Mouse (Mus musculus): ENCODE results near the gene Tecpr1.

Tecpr1 gene

GRCm38 (mm10) chr5:144251876-144252577, 28.6 kb upstream of the Tecpr1 start:
- DNase-seq (ENCODE audit: extremely low spot score): no peak

DNA sequence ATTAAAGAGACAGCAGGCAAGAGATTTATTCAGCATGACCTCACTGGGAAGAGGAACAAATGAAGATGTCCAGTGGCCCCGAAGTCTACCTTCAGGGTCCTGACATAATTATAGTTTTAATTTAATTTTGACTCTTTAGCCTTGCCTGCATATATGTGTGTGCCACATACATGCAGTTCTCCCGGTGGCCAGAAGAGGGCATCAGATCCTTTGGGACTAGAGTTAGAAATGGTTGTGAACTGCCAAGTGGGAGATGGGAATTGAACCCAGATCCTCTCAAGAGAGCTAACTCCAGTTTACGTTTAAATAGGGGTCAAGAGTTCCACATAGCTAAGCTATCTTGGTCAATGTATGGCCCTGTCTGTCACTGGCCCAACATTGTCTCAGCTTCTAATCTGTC, 26.5 kb upstream of the Tecpr1 start:
- DNase-seq (ENCODE audit: extremely low spot score): no peak

DNA sequence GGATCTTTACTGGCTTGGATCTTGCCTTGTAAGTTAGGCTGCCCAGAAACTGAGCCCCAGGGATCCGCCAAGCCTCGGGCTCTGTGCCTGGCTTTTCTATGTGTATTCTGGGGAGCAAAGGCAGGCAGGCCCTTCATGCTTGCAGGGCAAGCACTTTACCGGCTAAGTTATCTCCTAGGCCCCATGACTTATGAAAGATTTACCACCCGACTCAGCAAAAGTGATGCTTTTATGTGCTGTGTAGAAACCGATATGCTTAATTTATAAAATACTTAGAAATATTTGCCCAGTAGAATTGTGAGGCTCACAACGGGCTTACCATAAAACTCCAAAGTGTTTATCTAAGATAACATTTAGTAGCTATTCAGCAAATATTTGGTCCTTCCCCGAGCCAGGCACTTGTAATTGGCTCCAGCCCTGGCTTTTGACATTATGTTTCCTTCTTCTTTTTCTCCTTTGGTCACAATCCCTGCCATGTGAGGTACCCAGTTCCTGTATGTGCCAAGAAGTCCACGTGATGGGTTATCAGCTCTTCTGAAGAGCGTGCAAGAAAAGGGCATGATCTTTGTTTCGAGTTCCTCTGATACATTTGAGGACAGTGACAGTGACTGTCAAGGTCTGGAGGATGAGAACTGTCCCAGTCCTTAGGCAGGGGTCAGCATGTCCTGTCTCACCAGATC, 24.6 kb upstream of the Tecpr1 start:
- no peak for DNase-seq (ENCODE audit: extremely low spot score)

DNA sequence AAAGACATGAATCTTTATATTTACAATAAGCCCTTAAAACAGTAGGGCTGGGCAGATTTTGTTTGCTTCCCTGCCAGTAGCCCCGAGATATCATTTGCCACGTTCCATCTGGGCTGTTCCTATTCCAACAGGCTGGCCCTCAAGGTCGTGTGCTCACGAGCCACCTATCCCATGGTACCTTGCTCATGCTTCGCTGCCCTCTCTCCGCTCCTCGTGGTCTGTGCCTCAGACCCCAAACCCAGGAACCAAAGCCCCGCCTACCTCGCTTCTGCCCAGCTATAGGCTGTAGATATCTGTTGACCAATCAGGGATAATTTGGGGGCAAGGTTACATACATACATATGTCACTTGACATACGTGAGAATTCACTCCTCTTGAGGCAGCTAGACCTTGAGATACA, 23.9 kb upstream of the Tecpr1 start:
- no peak for DNase-seq (ENCODE audit: extremely low spot score)

GRCm38 (mm10) chr5:144246669-144247068, 23.3 kb upstream of the Tecpr1 start:
- DNase-seq (ENCODE audit: extremely low spot score): no peak

DNA sequence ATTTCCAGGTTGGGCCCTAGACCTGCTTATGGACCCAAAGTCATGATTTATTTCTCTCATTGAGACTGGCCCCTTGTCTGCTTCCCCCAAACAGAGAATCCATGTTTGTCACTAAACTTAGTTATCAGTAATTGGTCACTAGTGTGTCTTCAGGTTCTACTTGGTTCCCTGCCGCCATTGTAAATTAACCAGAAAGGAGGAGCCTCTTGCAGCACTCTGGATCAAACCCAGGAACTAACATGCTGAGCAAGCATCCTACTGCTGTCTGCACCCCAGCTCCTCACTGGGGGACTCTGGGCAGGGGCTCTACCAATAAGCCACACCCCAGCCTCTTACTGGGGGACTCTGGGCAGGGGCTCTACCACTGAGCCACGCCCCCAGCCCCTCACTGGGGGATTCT, 22.2 kb upstream of the Tecpr1 start:
- DNase-seq (ENCODE audit: extremely low spot score): no peak

GRCm38 (mm10) chr5:144243901-144244487, 20.6 kb upstream of the Tecpr1 start, which contains the start of gene Bri3:
TSS of gene Bri3 (plus strand) at chr5:144244437.
- DNase-seq (ENCODE audit: extremely low spot score): no peak

DNA sequence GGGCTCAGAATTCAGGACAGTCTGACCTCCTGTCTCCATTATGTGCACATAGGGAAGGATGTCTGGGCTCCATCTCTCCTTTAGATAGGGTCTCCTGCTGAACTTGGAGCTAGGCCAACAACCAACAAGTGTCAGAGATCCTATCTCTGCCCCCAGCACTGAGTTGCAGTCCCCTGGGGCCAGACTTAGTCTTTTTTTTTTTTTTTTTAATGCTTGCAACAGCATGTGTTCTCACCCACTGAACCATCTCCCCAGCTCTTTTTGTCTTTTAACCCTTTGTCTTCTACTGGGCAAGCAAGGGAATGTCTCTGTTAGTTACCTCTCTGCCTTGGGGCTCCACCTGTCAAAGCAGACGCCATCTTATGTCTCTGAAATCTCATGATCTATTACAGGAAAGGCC, 15.6 kb upstream of the Tecpr1 start:
- no peak for DNase-seq (ENCODE audit: extremely low spot score)

DNA sequence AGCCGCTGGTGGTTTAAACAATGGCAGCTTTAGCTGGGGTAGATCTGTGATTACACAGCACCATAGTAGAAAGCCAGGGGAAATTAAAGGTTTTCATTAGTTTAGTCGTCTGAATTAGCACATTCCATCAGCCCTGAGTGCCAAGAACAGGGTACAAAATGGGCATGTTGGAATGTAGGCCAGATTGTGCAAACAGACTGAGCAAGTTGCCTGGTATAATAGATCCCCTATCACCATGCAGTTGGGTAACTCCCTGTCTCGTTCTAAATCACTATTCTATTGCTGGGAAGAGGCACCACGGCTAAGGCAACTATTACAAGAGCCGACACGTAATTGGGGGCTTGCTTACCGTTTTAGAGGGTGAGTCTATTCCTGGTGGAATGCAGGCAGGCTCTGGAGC, 11.3 kb upstream of the Tecpr1 start:
- DNase-seq (ENCODE audit: extremely low spot score): no peak

- no peak for DNase-seq (ENCODE audit: extremely low spot score)
These were observed 10.8 kb upstream of the Tecpr1 start for GRCm38 (mm10) chr5:144234222-144234621.

GRCm38 (mm10) chr5:144232531-144232930, 9.1 kb upstream of the Tecpr1 start:
- DNase-seq (ENCODE audit: extremely low spot score): no peak

GRCm38 (mm10) chr5:144231410-144231809, 8.0 kb upstream of the Tecpr1 start:
- no peak for DNase-seq (ENCODE audit: extremely low spot score)

- DNase-seq (ENCODE audit: extremely low spot score): no peak
These were observed 6.8 kb upstream of the Tecpr1 start for GRCm38 (mm10) chr5:144230216-144230615.

DNA sequence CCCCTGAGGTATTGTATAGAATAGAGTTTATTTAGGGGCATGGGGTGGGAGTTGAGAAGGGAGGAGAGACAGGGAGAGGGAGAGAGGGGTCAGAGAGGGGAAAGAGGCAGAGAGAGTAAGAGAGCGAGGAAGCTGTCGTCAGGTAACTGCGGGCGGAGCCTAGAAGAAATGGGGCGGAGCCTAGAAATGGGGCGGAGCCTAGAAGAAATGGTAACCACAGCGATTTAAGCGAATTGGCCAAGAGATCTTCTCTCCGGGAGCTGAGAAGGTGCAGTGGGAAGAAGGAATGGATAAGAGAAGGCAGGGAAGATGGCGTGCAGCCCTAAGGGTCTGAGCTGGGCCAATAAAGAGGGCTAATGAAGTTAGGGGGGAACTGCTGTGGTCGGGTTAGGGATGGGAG, 2.8 kb upstream of the Tecpr1 start:
- no peak for DNase-seq (ENCODE audit: extremely low spot score)

GRCm38 (mm10) chr5:144223899-144224816, 743 bp upstream of the Tecpr1 start:
- DNase-seq (ENCODE audit: extremely low spot score): peak; percentile 9

DNA sequence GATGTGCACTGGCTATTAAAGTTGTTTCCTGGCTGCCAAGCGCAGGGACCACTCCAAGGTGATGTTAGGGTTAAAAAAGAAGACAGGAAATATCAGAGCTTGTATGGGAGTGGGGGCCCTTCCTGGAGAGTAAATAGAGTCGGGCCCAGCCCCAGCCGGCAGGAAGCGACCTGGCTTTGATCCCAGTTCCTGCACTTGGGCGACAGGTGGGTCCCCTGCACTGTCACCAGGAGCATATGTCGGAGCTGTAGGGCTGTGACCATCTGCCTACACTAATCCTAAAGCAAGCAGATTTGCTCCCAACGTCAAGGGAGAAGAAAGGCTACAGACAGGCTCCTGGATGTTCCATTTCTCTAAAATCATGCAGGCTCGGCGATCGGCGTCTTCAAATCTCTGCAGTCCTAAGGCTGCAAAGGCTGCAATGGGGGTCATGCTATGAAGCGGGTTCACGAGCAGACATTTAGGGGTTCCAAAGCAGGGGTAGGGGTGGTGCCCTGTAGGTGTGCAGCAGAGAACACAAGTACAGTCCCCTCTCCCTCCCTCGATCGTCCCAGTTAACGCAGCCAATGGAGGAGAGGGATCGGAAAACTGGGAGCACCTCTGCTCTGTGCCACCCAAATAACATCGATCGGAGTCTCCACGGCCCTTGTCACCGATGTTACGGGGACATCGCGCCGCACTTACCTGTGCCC, 458 bp downstream of the Tecpr1 start:
- DNase-seq (ENCODE audit: extremely low spot score): no peak

- no peak for DNase-seq (ENCODE audit: extremely low spot score)
These were observed 2.1 kb downstream of the Tecpr1 start for GRCm38 (mm10) chr5:144221305-144221704.

- no peak for DNase-seq (ENCODE audit: extremely low spot score)
These were observed 3.5 kb downstream of the Tecpr1 start for GRCm38 (mm10) chr5:144219936-144220335.

DNA sequence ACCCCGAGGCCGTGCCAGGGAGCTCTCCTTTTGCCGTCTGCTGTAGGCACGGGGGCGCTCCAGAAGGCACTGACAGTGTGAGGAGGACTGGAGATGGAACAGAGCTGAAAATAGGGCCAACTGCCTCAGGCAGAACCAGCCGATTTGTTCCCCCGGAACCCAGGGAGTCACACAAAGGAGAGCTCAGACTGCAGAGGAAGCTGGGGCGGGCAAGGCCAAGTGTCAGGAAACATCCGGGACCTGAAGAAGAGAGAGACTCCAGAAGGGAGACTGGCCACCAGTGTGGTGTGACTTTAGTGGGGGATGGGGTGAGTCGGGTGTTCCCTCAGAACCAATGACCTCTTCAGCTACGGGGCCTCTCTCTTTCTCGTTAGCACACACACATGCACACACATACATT, 4.1 kb downstream of the Tecpr1 start:
- DNase-seq (ENCODE audit: extremely low spot score): peak; percentile 10

- DNase-seq (ENCODE audit: extremely low spot score): no peak
These were observed 5.4 kb downstream of the Tecpr1 start for GRCm38 (mm10) chr5:144218061-144218460.

GRCm38 (mm10) chr5:144215992-144216391, 7.4 kb downstream of the Tecpr1 start:
- no peak for DNase-seq (ENCODE audit: extremely low spot score)

Measured in embryo, embryonic 9.5 days (tissue).